Mouse (Mus musculus): Measurements from ENCODE around the gene Uchl5.

Gene Uchl5

GRCm38 (mm10) chr1:143766238-143766637 is 10.8 kb upstream of the Uchl5 start:
- no peak for TF ChIP-seq GATA4 (IDR thresholded peaks at IDR 0.05; ENCODE audit: insufficient replicate concordance, low read length)

DNA sequence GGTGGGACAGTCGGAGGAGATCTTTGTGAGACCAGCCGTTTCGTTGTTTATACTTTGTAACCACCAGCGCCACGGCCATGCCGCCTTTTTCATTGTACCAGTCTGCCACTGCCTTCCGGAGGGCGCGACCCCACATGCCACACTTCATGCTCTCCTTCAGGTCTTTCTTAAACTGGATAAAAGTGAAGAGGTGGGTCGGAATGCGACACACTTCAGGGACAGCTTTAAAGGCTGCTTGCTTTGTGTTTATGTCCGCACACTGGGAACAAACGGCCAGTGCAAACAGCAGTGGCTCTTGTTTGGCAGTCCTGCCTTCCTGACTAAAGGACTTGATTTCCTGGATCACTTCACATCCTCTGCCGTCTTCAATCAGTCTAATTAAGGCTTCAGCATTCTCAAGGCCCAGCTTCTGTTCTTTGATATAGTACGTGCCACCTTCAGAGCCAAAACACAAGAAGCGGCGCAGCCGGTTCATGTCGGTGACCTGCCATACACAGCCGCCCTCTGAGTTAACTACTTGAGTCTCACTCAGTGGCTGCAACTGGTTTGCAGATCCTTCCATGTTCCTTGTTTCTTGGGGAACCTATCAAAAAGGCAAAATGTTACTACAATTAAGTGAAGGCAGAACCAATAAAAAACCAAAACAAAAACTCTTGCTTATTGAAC is 6.5 kb upstream of the Uchl5 start:
- no peak for TF ChIP-seq GATA4 (IDR thresholded peaks at IDR 0.05; ENCODE audit: insufficient replicate concordance, low read length)

DNA sequence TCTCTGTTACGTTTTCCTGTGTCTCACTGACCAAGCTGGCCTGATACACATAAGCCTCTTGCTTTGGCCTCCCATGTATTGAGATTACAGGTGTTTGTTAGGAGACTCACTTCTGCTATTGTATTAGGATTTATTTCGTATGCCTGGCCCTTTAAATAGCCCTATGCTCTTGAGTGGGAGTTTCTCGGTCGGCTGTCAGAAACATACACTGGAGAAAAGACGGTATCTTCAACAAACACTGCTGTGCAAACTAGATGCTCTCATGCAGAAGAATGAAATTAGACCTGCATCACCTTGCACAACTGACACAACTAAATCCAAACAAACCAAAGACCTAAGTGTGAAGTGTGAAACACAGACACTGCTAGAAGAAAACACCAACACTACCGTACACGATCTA is 4.0 kb upstream of the Uchl5 start:
- TF ChIP-seq GATA4 (IDR thresholded peaks at IDR 0.05; ENCODE audit: insufficient replicate concordance, low read length), result no peak

- no peak for TF ChIP-seq GATA4 (IDR thresholded peaks at IDR 0.05; ENCODE audit: insufficient replicate concordance, low read length)
Observed at GRCm38 (mm10) chr1:143773909-143774308, 3.2 kb upstream of the Uchl5 start.

- no peak for TF ChIP-seq GATA4 (IDR thresholded peaks at IDR 0.05; ENCODE audit: insufficient replicate concordance, low read length)
Observed at GRCm38 (mm10) chr1:143777558-143778218, 616 bp downstream of the Uchl5 start.

GRCm38 (mm10) chr1:143788584-143789227 is 11.6 kb downstream of the Uchl5 start:
- TF ChIP-seq GATA4 (IDR thresholded peaks at IDR 0.05; ENCODE audit: insufficient replicate concordance, low read length), result no peak

DNA sequence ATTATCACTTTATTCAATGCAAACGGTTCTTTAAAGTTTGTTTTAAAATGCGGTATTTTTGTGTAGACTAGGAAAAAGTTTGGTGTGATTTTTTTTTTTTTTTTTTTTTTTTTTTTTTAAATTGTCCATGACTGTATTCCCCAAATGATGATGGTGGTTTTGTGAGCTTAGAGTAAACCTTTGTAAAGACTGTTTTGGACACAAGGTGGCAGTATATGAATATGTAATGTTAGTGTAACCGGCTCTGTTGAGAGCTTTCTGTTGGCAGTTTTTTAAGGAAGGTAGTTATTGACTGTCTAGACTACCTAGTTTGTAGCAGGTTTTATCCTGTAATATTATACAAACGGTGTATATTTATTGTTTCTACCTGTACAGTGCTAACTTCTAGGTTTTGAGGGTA is 26.5 kb downstream of the Uchl5 start:
- TF ChIP-seq GATA4 (IDR thresholded peaks at IDR 0.05; ENCODE audit: insufficient replicate concordance, low read length), result no peak

DNA sequence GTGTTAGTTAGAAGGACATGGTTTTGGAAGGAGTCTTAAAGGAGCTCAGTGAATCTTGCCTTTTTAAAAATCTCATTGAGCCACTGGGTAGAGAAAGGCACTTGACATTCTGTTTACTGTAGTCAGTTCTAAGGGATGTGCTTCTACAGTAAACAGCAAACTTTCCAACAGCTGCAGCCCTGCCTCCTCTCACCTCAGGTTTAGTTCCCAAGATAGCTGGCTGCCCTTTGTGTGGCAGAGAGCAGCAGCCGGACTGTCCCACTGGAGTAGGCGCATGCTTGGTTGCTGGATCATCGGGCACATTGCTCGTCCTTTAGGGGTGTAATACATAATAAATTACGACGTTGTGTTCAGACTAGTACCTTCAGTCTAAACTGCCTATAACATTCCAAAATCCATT is 32.0 kb downstream of the Uchl5 start:
- TF ChIP-seq GATA4 (IDR thresholded peaks at IDR 0.05; ENCODE audit: insufficient replicate concordance, low read length), result no peak

- TF ChIP-seq GATA4 (IDR thresholded peaks at IDR 0.05; ENCODE audit: insufficient replicate concordance, low read length), result no peak
Observed at GRCm38 (mm10) chr1:143813676-143814360, 36.7 kb downstream of the Uchl5 start.

DNA sequence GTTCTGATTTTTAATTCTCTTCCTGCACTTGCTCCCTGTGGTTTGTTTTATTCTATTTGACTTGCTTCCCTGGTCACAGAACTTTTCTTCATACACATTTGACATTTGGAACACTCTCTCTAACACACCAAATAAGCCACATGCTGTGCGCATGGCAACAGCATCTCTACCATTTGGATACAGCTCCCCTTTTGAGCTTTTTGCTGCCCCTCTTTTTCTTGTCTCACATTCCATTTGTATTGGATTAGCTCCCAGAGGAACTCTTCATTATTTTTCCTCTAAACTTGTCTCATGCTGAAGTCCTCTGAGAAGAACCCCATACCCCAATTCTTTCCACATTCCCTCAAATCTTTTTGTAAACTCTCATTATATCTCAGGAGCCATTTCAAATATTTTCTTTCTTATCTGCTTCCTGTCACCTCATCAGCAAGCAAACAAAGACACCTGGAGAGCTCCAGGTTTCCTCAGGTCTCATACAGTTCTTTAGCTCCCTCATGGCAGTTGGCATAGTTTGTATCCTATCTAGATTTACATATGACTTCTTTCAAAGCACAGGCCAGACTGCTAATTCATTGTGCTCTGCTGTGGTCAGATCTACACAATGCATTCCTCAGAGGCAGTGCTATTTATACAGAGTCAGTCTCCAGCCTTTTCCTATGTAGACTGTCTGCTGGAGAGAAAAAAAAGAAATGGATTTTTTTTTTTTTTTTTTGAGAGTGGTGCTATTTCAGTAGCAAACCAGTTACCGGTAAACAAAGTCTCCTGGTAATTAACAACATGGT is 43.2 kb downstream of the Uchl5 start:
- no peak for TF ChIP-seq GATA4 (IDR thresholded peaks at IDR 0.05; ENCODE audit: insufficient replicate concordance, low read length)

GRCm38 (mm10) chr1:143822677-143823076 is 45.6 kb downstream of the Uchl5 start:
- TF ChIP-seq GATA4 (IDR thresholded peaks at IDR 0.05; ENCODE audit: insufficient replicate concordance, low read length), result no peak

GRCm38 (mm10) chr1:143830713-143831112 is 53.6 kb downstream of the Uchl5 start:
- TF ChIP-seq GATA4 (IDR thresholded peaks at IDR 0.05; ENCODE audit: insufficient replicate concordance, low read length), result no peak

GRCm38 (mm10) chr1:143836363-143837182 is 59.5 kb downstream of the Uchl5 start:
- TF ChIP-seq GATA4 (IDR thresholded peaks at IDR 0.05; ENCODE audit: insufficient replicate concordance, low read length), result no peak

- no peak for TF ChIP-seq GATA4 (IDR thresholded peaks at IDR 0.05; ENCODE audit: insufficient replicate concordance, low read length)
Observed at GRCm38 (mm10) chr1:143837681-143838080, 60.6 kb downstream of the Uchl5 start.

Data from liver, adult (tissue).